Mouse (Mus musculus): ENCODE measurements at regions not wholly inside any gene's neighbourhood (a gene's known extent, or its start where the extent isn't known, plus 50 kb on each side); places are given as distances from the start of the nearest gene placed in this dataset.

DNA sequence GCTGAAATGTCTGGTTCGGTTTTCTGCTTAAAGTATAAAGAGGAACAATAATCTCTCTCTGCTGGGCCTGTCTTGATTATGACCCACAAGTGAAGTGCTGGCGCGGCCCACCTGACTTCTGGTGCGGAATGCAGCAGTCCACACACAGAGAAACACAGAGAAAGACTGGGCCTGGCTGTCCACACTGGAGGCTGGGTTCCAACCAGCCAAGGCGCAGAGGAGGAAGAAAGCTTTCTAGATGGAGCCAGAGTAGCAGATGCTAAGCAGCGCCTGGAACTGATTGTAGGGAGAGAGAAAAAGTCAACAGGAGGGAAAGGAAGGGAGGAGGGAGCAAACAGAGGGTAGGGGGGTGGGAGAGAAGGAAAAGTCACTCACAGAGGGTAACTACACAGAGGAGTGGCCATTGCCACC, 208.4 kb upstream of the Serp2 start:
- Histone ChIP-seq H3K4me2 (ENCODE audit: low read depth, low read length) (no peak overlapping the region), H3K36me3 (ENCODE audit: control insufficient read depth, insufficient read depth, low read length) (no peaks in the 10 kb centered on the region), H3K4me3 (ENCODE audit: low read depth, low read length) (no peak overlapping the region), H3K27ac (ENCODE audit: low read depth, low read length) (no peak overlapping the region), H3K9me3 (ENCODE audit: control insufficient read depth, low read length) (no peaks in the 10 kb centered on the region), H3K4me1 (ENCODE audit: control insufficient read depth, insufficient read depth, low read length) (no peaks in the 10 kb centered on the region), H3K27me3 (ENCODE audit: control insufficient read depth, insufficient read depth, low read length) (no peaks in the 10 kb centered on the region), H3K9ac (replicated peaks; ENCODE audit: low read depth, low read length) (no peak overlapping the region)
- no peak for ATAC-seq (ENCODE audit: low read depth)
- 62% methylated on average over 6 of the region's 6 CpGs for WGBS

DNA sequence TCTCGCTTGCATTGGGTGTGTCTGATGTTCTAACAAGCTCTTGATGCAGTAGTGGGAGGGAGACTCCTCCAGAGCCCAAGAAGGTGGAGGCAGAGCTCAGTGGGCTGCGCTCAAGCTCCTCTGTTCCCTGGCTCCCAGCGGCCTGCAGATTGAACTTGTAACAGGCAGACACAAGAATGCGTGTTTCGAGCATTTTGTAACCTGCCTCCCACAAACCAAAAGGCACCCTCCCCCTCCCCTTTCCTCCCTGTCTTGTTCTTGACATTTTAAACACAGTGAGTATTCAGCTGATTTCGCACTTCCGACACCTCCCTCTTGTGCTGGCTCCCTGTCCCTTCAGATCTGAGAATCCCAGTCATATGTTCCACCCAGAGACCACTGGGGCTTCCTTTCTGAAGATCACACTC, 207.7 kb upstream of the Serp2 start:
- ATAC-seq (ENCODE audit: low read depth): no peak
- no peaks in the 10 kb centered on the region for H3K36me3 ChIP-seq (ENCODE audit: control insufficient read depth, insufficient read depth, low read length)
- no peak overlapping the region for H3K9ac ChIP-seq (replicated peaks; ENCODE audit: low read depth, low read length)
- no peak overlapping the region for H3K4me2 ChIP-seq (ENCODE audit: low read depth, low read length)
- WGBS: 31% methylated on average over 7 of the region's 7 CpGs
- H3K27ac ChIP-seq (ENCODE audit: low read depth, low read length): no peak overlapping the region
- H3K9me3 ChIP-seq (ENCODE audit: control insufficient read depth, low read length): no peaks in the 10 kb centered on the region
- no peaks in the 10 kb centered on the region for H3K4me1 ChIP-seq (ENCODE audit: control insufficient read depth, insufficient read depth, low read length)
- no peaks in the 10 kb centered on the region for H3K27me3 ChIP-seq (ENCODE audit: control insufficient read depth, insufficient read depth, low read length)
- H3K4me3 ChIP-seq (ENCODE audit: low read depth, low read length): no peak overlapping the region

DNA sequence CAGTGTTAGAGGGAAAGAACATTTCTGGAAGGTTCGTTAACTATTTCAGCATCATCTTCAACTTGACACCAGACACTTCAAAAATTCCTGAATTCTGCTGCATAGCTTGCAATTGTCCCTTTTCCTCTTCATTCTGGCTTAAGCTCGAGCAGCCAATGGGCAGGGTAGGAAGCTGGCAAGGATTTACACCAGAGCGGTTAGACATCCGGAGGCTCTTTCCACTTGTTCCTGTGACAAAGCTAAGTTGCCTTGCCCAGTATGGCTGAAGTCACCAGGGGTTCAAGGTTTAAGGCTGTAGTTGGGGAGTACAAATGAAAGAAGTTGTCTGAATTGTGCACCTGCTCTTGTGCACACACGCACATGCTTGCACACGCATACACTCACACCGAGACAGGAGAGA, 206.8 kb upstream of the Serp2 start:
- H3K4me2 ChIP-seq (ENCODE audit: low read depth, low read length): no peak overlapping the region
- no peak for ATAC-seq (ENCODE audit: low read depth)
- 93% methylated on average over 7 of the region's 7 CpGs for WGBS
- no peaks in the 10 kb centered on the region for H3K9me3 ChIP-seq (ENCODE audit: control insufficient read depth, low read length)
- no peak overlapping the region for H3K27ac ChIP-seq (ENCODE audit: low read depth, low read length)
- no peak overlapping the region for H3K9ac ChIP-seq (replicated peaks; ENCODE audit: low read depth, low read length)
- H3K4me3 ChIP-seq (ENCODE audit: low read depth, low read length): no peak overlapping the region
- H3K27me3 ChIP-seq (ENCODE audit: control insufficient read depth, insufficient read depth, low read length): no peaks in the 10 kb centered on the region
- no peaks in the 10 kb centered on the region for H3K4me1 ChIP-seq (ENCODE audit: control insufficient read depth, insufficient read depth, low read length)
- no peaks in the 10 kb centered on the region for H3K36me3 ChIP-seq (ENCODE audit: control insufficient read depth, insufficient read depth, low read length)

DNA sequence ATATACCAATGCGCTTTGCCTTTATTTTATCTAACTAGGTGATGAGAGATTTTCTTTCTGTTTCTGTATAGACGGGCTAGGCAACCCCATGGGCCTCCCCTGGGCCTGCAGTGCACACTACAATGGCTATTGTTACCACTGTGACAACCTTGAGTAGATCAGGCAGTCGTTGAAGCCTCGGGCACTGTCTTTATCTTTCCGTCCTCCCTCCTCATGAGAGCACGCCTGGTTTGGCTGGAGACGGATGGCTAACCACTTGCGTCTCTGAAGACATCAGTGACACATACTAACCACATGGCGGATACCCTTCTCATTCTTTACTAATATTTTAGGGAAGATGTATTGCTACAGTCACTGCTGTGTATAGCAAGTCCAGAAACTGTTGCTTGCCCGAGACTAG, 206.1 kb upstream of the Serp2 start:
- Histone ChIP-seq H3K36me3 (ENCODE audit: control insufficient read depth, insufficient read depth, low read length) (no peaks in the 10 kb centered on the region), H3K4me3 (ENCODE audit: low read depth, low read length) (no peak overlapping the region), H3K27ac (ENCODE audit: low read depth, low read length) (no peak overlapping the region), H3K4me2 (ENCODE audit: low read depth, low read length) (no peak overlapping the region), H3K9ac (replicated peaks; ENCODE audit: low read depth, low read length) (no peak overlapping the region), H3K27me3 (ENCODE audit: control insufficient read depth, insufficient read depth, low read length) (no peaks in the 10 kb centered on the region), H3K4me1 (ENCODE audit: control insufficient read depth, insufficient read depth, low read length) (no peaks in the 10 kb centered on the region), H3K9me3 (ENCODE audit: control insufficient read depth, low read length) (no peaks in the 10 kb centered on the region)
- ATAC-seq (ENCODE audit: low read depth): no peak
- WGBS: 55% methylated on average over 10 of the region's 10 CpGs

DNA sequence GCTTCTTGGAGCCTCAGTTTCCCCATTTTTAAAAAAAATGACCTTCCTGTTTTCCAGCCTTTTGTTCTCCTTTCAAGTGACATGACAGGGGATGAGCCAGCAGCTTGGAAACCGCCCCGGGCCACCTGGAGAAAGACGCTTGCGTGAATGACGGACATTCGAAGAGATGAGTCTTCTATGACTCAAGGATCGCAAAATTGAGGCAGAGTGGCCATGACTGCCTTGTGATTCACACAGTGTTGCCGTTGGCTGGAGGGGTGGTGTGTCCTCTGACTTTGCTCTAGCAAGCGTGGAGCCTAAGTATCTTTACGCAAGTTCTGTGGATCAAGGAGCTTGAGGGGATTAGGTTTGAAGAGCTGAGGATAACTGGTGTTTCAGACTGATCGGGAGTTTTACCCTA, 205.0 kb upstream of the Serp2 start:
- WGBS: 95% methylated on average over 11 of the region's 11 CpGs
- Histone ChIP-seq H3K36me3 (ENCODE audit: control insufficient read depth, insufficient read depth, low read length) (no peaks in the 10 kb centered on the region), H3K9ac (replicated peaks; ENCODE audit: low read depth, low read length) (no peak overlapping the region), H3K4me3 (ENCODE audit: low read depth, low read length) (no peak overlapping the region), H3K27ac (ENCODE audit: low read depth, low read length) (no peak overlapping the region), H3K9me3 (ENCODE audit: control insufficient read depth, low read length) (no peaks in the 10 kb centered on the region), H3K4me2 (ENCODE audit: low read depth, low read length) (no peak overlapping the region), H3K27me3 (ENCODE audit: control insufficient read depth, insufficient read depth, low read length) (no peaks in the 10 kb centered on the region), H3K4me1 (ENCODE audit: control insufficient read depth, insufficient read depth, low read length) (no peaks in the 10 kb centered on the region)
- no peak for ATAC-seq (ENCODE audit: low read depth)

DNA sequence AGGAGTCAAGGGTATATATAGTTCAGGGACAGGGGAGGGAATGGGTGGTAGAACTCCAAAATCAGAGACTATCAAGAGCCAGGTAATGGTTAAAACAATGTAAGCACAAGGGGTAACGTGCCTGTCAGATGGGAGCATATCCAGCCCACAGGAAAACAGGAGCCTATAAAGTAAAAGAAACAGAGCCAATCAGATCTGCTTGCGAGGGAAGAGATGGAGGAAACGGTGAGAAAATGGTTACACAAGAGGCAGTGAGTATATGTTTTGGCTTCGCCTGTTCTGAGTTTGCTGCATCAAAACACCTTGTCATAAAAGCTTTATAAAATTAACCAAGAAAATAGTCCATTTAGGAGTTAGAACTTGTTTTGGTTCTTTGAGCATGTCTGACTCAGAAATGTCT, 204.6 kb upstream of the Serp2 start:
- 92% methylated on average over 4 of the region's 4 CpGs for whole genome bisulfite sequencing
- Histone ChIP-seq H3K9me3 (ENCODE audit: control insufficient read depth, low read length) (no peaks in the 10 kb centered on the region), H3K4me3 (ENCODE audit: low read depth, low read length) (no peak overlapping the region), H3K9ac (replicated peaks; ENCODE audit: low read depth, low read length) (no peak overlapping the region), H3K4me1 (ENCODE audit: control insufficient read depth, insufficient read depth, low read length) (no peaks in the 10 kb centered on the region), H3K27me3 (ENCODE audit: control insufficient read depth, insufficient read depth, low read length) (no peaks in the 10 kb centered on the region), H3K4me2 (ENCODE audit: low read depth, low read length) (no peak overlapping the region), H3K27ac (ENCODE audit: low read depth, low read length) (no peak overlapping the region), H3K36me3 (ENCODE audit: control insufficient read depth, insufficient read depth, low read length) (no peaks in the 10 kb centered on the region)
- ATAC-seq (ENCODE audit: low read depth): no peak

DNA sequence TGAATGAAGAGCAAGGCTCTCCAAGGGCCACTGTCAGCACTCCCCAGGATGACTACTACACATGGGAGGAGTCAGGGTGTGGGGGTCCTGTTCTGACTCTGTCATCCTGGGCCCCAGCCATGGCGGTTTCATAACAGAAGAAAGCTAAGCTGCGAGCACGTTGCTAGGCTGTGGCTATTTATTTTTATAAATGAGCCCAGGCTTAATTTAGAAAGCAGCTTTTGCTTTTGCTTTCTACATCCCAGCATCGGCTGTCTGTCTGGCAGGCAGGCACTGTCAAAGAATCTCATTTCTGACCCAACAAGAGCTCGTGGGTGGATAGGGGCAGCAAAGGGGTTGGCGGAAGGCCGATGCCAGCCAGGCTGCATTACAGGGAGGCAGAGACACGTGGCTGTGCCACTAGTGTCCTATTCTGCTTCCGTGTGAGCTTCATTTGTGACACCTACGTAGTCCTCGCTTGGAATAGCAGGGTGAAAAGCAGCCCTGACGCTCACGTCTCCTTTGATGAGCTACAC, 203.9 kb upstream of the Serp2 start:
- H3K4me2 ChIP-seq (ENCODE audit: low read depth, low read length): no peak overlapping the region
- ATAC-seq (ENCODE audit: low read depth): no peak
- no peaks in the 10 kb centered on the region for H3K9me3 ChIP-seq (ENCODE audit: control insufficient read depth, low read length)
- no peaks in the 10 kb centered on the region for H3K27me3 ChIP-seq (ENCODE audit: control insufficient read depth, insufficient read depth, low read length)
- no peak overlapping the region for H3K4me3 ChIP-seq (ENCODE audit: low read depth, low read length)
- H3K27ac ChIP-seq (ENCODE audit: low read depth, low read length): no peak overlapping the region
- 89% methylated on average over 13 of the region's 13 CpGs for WGBS
- no peak overlapping the region for H3K9ac ChIP-seq (replicated peaks; ENCODE audit: low read depth, low read length)
- no peaks in the 10 kb centered on the region for H3K36me3 ChIP-seq (ENCODE audit: control insufficient read depth, insufficient read depth, low read length)
- no peaks in the 10 kb centered on the region for H3K4me1 ChIP-seq (ENCODE audit: control insufficient read depth, insufficient read depth, low read length)

DNA sequence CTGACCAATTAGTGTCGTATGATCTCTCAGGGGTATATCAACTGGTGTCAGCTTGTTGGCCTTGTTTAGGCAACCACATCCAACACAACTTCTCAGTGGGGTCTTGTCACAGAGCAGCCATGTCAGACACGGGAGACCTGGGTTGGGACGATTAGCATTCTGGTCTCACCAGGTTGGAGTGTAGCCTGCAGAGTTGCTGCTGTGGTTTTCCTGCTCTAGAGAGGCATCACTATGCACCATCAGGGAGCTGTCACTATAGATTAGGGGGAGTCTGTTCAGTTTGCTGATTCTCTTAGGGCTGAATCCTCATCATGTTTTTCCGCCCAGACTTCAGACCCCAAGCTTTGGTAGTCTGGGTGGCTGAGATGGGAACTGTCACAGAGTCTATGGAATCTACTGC, 202.7 kb upstream of the Serp2 start:
- Histone ChIP-seq H3K9ac (replicated peaks; ENCODE audit: low read depth, low read length) (no peak overlapping the region), H3K36me3 (ENCODE audit: control insufficient read depth, insufficient read depth, low read length) (no peaks in the 10 kb centered on the region), H3K4me2 (ENCODE audit: low read depth, low read length) (no peak overlapping the region), H3K9me3 (ENCODE audit: control insufficient read depth, low read length) (no peaks in the 10 kb centered on the region), H3K27ac (ENCODE audit: low read depth, low read length) (no peak overlapping the region), H3K4me1 (ENCODE audit: control insufficient read depth, insufficient read depth, low read length) (no peaks in the 10 kb centered on the region), H3K27me3 (ENCODE audit: control insufficient read depth, insufficient read depth, low read length) (no peaks in the 10 kb centered on the region), H3K4me3 (ENCODE audit: low read depth, low read length) (no peak overlapping the region)
- 98% methylated on average over 4 of the region's 4 CpGs for WGBS
- ATAC-seq (ENCODE audit: low read depth): no peak

DNA sequence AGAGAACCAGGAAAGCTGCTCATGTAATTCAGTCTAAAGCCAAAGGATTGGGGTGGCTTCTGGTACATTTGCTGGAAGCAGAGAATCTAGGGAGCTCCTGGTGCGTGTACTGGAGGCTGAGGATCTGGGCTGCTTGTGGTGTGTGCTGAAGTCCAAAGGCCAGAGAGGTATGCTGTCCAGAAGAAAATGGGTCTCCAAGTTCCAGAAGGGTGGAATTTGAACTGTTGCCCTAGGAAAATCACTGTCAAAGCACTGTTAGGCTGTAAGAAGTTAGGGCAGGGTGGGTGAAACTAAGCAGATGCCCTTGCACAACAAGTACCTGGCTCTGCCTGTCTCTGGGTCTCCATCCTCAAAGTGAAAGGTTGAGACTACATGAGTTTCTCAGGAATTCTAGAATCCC, 201.9 kb upstream of the Serp2 start:
- no peak overlapping the region for H3K4me2 ChIP-seq (ENCODE audit: low read depth, low read length)
- H3K36me3 ChIP-seq (ENCODE audit: control insufficient read depth, insufficient read depth, low read length): no peaks in the 10 kb centered on the region
- H3K27me3 ChIP-seq (ENCODE audit: control insufficient read depth, insufficient read depth, low read length): no peaks in the 10 kb centered on the region
- no peak overlapping the region for H3K27ac ChIP-seq (ENCODE audit: low read depth, low read length)
- H3K9me3 ChIP-seq (ENCODE audit: control insufficient read depth, low read length): no peaks in the 10 kb centered on the region
- no peaks in the 10 kb centered on the region for H3K4me1 ChIP-seq (ENCODE audit: control insufficient read depth, insufficient read depth, low read length)
- no peak overlapping the region for H3K4me3 ChIP-seq (ENCODE audit: low read depth, low read length)
- no peak for ATAC-seq (ENCODE audit: low read depth)
- WGBS: 93% methylated on average over 1 of the region's 1 CpGs
- no peak overlapping the region for H3K9ac ChIP-seq (replicated peaks; ENCODE audit: low read depth, low read length)

Data from neural tube, embryonic 14.5 days (tissue).